9 mouse cellular contexts compared by ENCODE assay signal in genomic region chr10:91033942-91034341, GRCm38 (mm10). TPM values are rescaled to one million over a fixed set of nuclear protein-coding genes. Genes with fewer than 3 reads are reported as not detected.
DNase-seq lines count a peak whose midpoint lies in the region; ATAC-seq and TF ChIP-seq lines count a peak whose summit lies in the region.
"Had no signal": no experiment of that assay in that cellular context is flagged by ENCODE, and none has a peak within 500 bp of the region (broad histone marks: within the 10 kb centered on the region; RNA-seq: fewer than 3 reads in every experiment).

No protein-coding gene starts in this region.

- H3K4me1 ChIP-seq in embryonic facial prominence, embryonic 10.5 days, result no peaks in the 10 kb centered on the region
- H3K4me1 ChIP-seq in heart, embryonic 10.5 days, result no peaks in the 10 kb centered on the region
- H3K4me1 ChIP-seq in lung, adult 2 months (ENCODE audit: control insufficient read depth, insufficient read depth, low read length), result no peaks in the 10 kb centered on the region
- H3K4me1 ChIP-seq: heart, embryonic 13.5 days had no signal

- WGBS in embryonic facial prominence, embryonic 10.5 days, result 26% methylated on average over 8 of the region's 8 CpGs
- WGBS in heart, embryonic 10.5 days, result 29% methylated on average over 8 of the region's 8 CpGs
- WGBS in lung, adult 2 months, result 31% methylated on average over 8 of the region's 8 CpGs

- TF ChIP-seq POLR2A in lung, adult 2 months (IDR thresholded peaks at IDR 0.05; ENCODE audit: borderline replicate concordance, extremely low read depth, low read depth, low read length), result no peak

- H3K36me3 ChIP-seq in embryonic facial prominence, embryonic 10.5 days (replicated peaks), result peaks cover 45% of the 10 kb centered on the region
- peaks cover 34% of the 10 kb centered on the region for H3K36me3 ChIP-seq in heart, embryonic 10.5 days

- TF ChIP-seq CTCF in lung, adult 2 months (IDR thresholded peaks at IDR 0.05; ENCODE audit: insufficient read depth, low read length), result peak; percentile 92

- H3K27me3 ChIP-seq in embryonic facial prominence, embryonic 10.5 days (replicated peaks; ENCODE audit: low read depth, poor library complexity, severe bottlenecking), result no peaks in the 10 kb centered on the region
- no peaks in the 10 kb centered on the region for H3K27me3 ChIP-seq in heart, embryonic 10.5 days (ENCODE audit: insufficient read depth, poor library complexity, severe bottlenecking)
- H3K27me3 ChIP-seq: heart, embryonic 13.5 days had no signal

- H3K9me3 ChIP-seq in embryonic facial prominence, embryonic 10.5 days, result no peaks in the 10 kb centered on the region
- H3K9me3 ChIP-seq in heart, embryonic 10.5 days, result no peaks in the 10 kb centered on the region
- H3K9me3 ChIP-seq: heart, embryonic 13.5 days had no signal

- peak; percentile 71 for ATAC-seq in CD4-positive, CD25-positive, alpha-beta regulatory T cell, adult 4 months

- no peak overlapping the region for H3K27ac ChIP-seq in embryonic facial prominence, embryonic 10.5 days (replicated peaks)
- H3K27ac ChIP-seq in heart, embryonic 10.5 days, result no peak overlapping the region
- H3K27ac ChIP-seq: heart, embryonic 13.5 days had no signal

- DNase-seq in adrenal gland, postnatal 14 days, result peak; percentile 72
- peak; percentile 75 for DNase-seq in embryonic facial prominence, embryonic 10.5 days (ENCODE audit: low spot score)
- DNase-seq in heart, embryonic 10.5 days (ENCODE audit: low spot score), result peak; percentile 81
- peak; percentile 45 to 79 for DNase-seq in kidney, postnatal 36 days
- peak; percentile 50 for DNase-seq in lung, adult 2 months
- DNase-seq in ovary, postnatal 14 days (ENCODE audit: low spot score), result peak; percentile 39
- peak; percentile 62 for DNase-seq in thymus, postnatal 0 days (ENCODE audit: low spot score)

- no peak overlapping the region for H3K4me3 ChIP-seq in embryonic facial prominence, embryonic 10.5 days
- no peak overlapping the region for H3K4me3 ChIP-seq in heart, embryonic 10.5 days
- H3K4me3 ChIP-seq in lung, adult 2 months (replicated peaks; ENCODE audit: extremely low read depth, low read depth, low read length), result no peak overlapping the region
- H3K4me3 ChIP-seq: heart, embryonic 13.5 days had no signal

RNA-seq across cellular contexts. Expression of gene Apaf1, which starts 48.6 kb away (rescaled TPM):
- 10 to 100 TPM in 1 of 2 experiments, 1 to 10 TPM in 1; 6.2 to 15.3 TPM for polyA plus RNA-seq in CD4-positive, CD25-positive, alpha-beta regulatory T cell, adult 4 months (2017; shearing (Covaris generic))
- 11.4 and 11.7 TPM in 2 replicates for total RNA-seq in adrenal gland, postnatal 14 days (2021)
- 22.9 and 26.8 TPM in 2 replicates for polyA plus RNA-seq in embryonic facial prominence, embryonic 10.5 days (2016; fragmentation: Nextera tagmentation; extraction: Ambion mirVana)
- polyA plus RNA-seq in heart, embryonic 10.5 days (2016; fragmentation: Nextera tagmentation; extraction: Ambion mirVana), result 17.7 and 17.8 TPM in 2 replicates
- 7.0 and 10.0 TPM in 2 replicates for polyA plus RNA-seq in lung, adult 2 months (2012; rRNA removed)
- polyA plus RNA-seq in thymus, postnatal 0 days (2015; fragmentation: Nextera tagmentation; extraction: Ambion mirVana), result 18.5 and 20.2 TPM in 2 replicates

RNA-seq across cellular contexts. Expression of gene Ikbip, which starts 48.8 kb away (rescaled TPM):
- polyA plus RNA-seq in CD4-positive, CD25-positive, alpha-beta regulatory T cell, adult 4 months (2017; shearing (Covaris generic)), result 1 to 10 TPM; 4.9 to 6.5 TPM
- total RNA-seq in adrenal gland, postnatal 14 days (2021), result 30.8 and 34.5 TPM in 2 replicates
- 21.0 and 22.9 TPM in 2 replicates for polyA plus RNA-seq in embryonic facial prominence, embryonic 10.5 days (2016; fragmentation: Nextera tagmentation; extraction: Ambion mirVana)
- polyA plus RNA-seq in heart, embryonic 10.5 days (2016; fragmentation: Nextera tagmentation; extraction: Ambion mirVana), result 39.1 and 39.2 TPM in 2 replicates
- 3.5 and 5.7 TPM in 2 replicates for polyA plus RNA-seq in lung, adult 2 months (2012; rRNA removed)
- polyA plus RNA-seq in thymus, postnatal 0 days (2015; fragmentation: Nextera tagmentation; extraction: Ambion mirVana), result 12.2 and 12.3 TPM in 2 replicates
